Mouse (Mus musculus): Measurements from ENCODE around the gene Ccdc28b. TPM values are rescaled to one million over a fixed set of nuclear protein-coding genes. Genes with fewer than 3 reads are reported as not detected.

Gene Ccdc28b
- 10 to 100 TPM; 36.0 to 41.1 TPM for total RNA-seq (2023)

DNA sequence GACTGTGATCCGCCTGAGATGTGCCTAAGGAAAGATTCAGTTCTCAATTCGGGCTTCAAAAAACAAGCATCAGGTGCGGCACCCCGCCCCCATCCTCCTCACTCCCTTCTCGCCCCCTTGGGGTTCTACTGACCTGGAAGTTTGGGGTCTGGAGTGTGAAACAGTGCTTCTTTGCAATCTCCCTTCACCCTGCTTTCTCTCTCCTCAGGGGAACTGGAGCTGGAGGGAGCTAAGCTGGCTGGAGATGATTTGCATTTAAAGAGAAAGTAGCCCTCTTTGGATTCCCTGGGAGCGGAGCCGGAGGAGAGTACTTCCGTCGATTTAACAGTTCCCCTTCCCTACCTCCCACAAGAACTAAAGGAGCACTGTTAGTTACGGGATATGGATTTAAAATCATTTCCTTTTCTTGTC lies at the start of gene Ccdc28b:
TSS of gene Ccdc28b (minus strand) at position 267 of the 411 bp plus-strand sequence.

DNA sequence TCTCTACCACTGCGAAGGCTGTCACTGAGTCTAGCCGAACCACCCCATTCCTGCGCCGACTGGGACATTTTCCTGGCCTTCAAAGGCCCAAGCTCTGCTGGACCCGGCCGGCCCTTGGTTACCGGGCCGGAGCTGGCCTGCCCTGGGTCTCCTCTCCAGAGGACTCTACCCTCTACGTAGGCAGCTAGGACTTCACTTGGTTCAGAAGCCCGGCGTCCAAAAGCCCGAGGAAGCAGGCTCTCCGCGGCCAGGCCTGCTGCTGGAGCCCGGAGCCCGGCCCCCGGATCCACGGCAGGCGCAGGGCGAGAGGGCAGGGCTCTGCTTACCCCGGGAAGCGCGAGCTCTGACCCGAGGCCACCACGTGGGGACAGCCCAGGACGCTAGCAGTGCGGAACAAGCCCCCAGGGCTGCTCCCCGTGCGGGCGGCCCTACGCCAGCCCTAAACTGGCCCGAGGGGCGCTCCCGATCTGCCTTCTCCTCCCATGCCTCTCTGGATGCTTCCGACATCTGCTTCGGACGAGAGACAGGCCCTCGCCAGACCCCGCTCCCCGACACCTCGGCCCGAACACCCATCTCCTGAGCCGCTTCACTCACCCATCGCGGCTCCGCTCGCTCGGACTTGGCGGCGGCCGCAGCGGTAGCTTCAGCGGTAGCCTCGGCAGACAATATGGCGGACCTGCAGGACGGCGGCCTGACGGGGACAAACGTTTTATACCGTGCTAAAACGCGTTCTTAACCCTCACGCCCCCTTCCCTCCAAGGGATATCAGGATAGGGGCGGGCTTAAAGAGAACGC lies 48.5 kb upstream of the Ccdc28b start, which contains the start of gene Kpna6:
TSS of gene Kpna6 (minus strand) at position 685 of the 795 bp plus-strand sequence.

DNA sequence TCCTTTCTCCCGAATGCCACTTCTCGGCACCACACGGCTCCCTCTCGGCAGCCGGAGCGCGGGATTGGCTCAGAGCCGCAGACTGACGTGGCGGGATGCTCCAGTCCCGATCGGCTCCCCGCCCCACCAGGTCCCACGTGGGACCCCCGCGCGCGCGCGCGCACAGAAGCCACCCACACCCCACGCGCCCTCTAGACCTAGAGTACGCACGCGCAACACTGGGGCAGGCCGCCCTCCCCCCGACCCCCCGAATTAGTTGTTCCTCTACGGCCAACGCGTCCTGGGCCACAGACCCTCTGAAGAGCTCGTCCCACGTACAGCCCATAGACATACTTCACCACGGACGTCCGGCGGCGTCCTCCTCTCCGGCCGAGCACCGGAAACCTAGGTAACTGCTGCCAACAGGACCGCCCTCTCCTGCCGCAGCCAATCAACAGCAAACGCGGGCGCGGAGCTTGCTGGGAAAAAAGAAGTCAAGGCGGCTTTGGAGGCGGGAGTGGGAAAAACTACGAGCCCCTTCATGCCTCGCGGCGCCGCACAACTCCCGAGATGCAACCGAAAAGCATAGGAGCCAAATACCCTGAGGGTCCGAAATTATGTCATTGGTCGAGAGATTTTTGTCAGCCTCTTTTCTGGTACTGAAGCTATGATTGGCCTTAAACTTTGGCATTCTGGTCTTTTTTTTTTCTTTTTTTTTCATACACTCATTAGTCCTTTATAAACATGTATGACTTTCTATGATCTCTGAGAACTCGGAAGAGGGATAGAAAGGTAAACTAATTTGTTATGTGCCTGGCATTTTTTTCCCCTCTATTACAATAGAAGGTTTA lies 17.1 kb upstream of the Ccdc28b start, which contains the start of gene Txlna:
TSS of gene Txlna (minus strand) at position 428 of the 830 bp plus-strand sequence.

DNA sequence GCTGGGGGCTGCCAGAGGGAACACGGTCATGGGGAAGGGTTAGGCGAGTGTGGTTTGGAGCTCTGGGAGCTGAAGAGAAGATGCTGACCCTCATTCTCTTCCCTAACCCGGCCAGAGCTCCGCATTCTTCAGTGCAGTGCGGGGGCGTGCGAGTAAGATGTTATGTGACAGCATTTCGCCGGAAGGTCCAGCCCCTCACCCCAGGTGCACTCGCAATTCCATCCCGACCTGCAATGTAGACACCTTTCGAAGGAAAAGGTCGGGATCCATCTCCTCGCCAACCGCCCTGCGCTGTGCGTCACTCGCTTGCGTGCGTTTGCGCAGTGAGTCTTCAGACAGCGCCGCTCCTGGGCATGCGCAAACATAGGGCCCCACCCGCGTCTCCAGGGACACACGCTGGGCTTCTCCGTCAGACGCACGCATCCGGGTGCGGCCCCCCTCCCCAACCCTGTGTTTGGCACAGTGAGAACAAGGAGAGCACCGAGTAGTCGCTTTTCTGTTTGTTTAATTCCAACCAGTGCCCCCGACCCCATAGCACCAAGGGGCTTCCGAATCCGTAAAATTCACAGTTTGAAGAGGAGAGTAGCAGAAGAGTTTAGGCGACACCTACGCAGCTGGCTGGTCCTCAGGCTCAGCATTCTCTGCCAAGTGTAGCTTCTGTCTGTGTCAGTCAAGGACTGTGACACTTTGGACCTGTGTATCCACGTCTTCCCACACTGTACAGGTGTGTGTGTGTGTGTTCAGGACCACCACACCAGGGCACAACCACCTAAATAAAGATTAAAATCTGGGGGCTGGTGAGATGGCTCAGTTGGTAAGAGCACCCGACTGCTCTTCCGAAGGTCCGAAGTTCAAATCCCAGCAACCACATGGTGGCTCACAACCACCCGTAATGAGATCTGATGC lies 4.7 kb downstream of the Ccdc28b start, which contains the start of gene Iqcc:
TSS of gene Iqcc (minus strand) at position 314 of the 906 bp plus-strand sequence.

DNA sequence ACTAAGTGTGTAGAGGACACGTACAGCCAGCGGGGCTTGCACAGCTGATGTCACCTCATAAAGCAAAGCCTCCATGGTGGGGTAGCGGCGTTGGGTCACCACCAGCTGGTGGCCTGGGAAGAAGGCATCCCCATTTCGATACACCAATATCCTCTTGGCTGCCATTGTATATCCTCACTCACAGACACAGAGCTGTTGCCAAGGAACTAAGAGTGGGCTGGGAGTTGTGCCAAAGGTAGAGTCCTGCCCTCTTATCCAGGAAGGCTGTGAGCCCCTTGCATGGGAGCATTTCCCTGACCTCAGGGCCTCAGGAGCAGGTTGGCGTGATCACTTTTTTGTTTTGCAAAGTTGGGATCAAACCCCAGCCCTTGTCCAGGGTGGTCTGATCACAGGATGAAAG lies 9.7 kb downstream of the Ccdc28b start, which contains the start of gene Dcdc2b:
TSS of gene Dcdc2b (minus strand) at position 165 of the 400 bp plus-strand sequence.

DNA sequence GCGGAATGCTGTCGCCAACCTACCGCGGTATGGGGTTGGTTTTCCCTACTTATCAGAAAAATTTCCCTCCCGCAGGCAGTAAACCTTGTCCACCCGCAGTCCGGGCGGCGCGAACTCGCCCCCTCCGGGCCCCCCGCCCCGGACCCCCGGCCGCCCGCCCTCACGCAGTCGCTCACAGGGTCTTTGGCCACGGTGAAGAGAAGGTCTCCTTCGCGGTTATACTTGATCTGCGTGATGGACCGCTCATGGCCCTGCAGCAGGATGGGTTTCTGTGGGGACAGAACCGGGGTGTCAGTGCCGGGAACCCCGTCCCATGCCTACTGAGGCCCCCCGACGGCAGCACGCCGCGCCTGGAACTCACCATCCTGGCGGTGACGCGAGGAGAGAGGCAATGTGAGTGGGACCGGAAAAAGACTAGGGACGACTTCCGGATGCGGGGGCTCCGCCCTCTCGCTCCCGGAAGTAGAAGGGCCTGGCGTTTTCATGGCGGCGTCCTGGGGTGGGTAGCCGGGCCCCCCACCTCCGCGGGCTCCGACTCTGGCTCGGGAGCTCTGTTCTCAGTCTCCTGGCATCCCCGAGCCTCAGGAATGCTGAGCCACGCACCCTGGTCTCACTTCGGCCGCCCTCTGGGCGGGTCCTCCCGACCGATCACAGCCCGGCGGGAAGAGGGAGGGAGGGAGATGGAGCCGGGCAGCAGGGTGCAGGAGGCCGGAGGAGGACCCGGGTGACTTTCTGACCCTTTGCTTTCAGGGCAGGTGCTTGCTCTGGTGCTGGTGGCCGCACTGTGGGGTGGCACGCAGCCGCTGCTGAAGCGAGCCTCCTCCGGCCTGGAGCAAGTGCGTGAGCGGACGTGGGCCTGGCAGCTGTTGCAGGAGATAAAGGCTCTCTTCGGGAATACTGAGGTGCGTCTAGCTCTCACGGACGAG lies 23.3 kb downstream of the Ccdc28b start, which contains the start of the genes Eif3i and Tmem234:
TSS of gene Eif3i (minus strand) at position 416 of the 926 bp plus-strand sequence.
TSS of gene Tmem234 (plus strand) at position 436 of the 926 bp plus-strand sequence.

DNA sequence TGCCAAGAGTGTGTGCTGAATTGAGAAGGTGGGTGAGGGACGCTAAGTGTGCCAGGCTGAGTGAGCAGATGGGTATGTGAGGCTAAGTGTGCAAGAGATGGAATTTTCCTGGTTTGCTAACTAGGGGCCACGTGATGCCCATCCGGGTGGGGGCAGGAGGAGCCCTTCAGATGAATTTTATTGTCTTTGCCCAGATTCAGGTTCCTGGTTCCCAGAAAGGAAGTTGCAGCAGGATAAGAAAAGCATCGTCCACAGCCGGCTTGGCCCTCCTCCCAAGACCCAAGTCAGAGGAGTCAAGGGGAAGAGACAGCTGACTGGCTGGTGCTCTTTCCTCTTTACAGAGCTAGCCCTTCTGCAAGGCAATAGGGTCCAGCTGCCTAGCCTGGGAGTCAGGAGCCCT lies 45.3 kb downstream of the Ccdc28b start, which contains the start of gene Fam167b:
TSS of gene Fam167b (minus strand) at position 84 of the 400 bp plus-strand sequence.

DNA sequence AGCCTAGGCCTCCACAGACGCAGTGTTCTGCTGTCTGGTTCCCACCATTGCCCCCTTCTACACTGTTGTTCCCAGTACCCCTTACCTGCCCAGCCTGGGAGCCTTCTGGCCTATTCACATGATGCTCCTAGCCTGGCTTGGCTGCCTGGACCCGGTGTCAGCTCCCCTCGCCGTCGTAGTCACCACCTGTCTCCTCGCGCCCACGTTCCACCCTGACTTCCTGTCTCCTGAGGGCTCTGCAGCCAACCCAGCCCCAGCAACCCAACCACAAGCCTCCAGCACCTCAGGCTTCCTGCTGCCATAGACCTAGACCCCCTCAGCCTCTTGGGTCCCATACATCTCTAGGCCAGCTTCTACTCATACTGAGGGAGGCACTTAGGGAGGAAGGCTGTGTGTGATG lies 50.3 kb downstream of the Ccdc28b start, which contains the start of gene Lck:
TSS of gene Lck (minus strand) at position 212 of the 400 bp plus-strand sequence.

Other genes with a start within 250 kb of the Ccdc28b start
- gene Zbtb8a, start 245.8 kb downstream of the Ccdc28b start, total RNA-seq (2023): 1 to 10 TPM; 1.4 to 1.7 TPM
- not detected for gene Zbtb8b, start 183.1 kb downstream of the Ccdc28b start, total RNA-seq (2023)
- gene Bsdc1, start 162.4 kb downstream of the Ccdc28b start, total RNA-seq (2023): 10 to 100 TPM; 73.9 to 76.4 TPM
- not detected for gene Tssk3, start 132.9 kb downstream of the Ccdc28b start, total RNA-seq (2023)
- not detected for gene Fam229a, start 132.8 kb downstream of the Ccdc28b start, total RNA-seq (2023)
- gene Marcksl1, start 110.4 kb downstream of the Ccdc28b start, total RNA-seq (2023): 10 to 100 TPM; 73.7 to 85.8 TPM
- 10 to 100 TPM; 68.9 to 73.8 TPM for gene Hdac1, start 81.2 kb downstream of the Ccdc28b start, total RNA-seq (2023)
- gene Lck, start 50.3 kb downstream of the Ccdc28b start, total RNA-seq (2023): 1 to 10 TPM; 1.3 TPM
- gene Fam167b, start 45.4 kb downstream of the Ccdc28b start, total RNA-seq (2023): not detected
- gene Eif3i, start 23.3 kb downstream of the Ccdc28b start, total RNA-seq (2023): 10 to 100 TPM; 76.4 to 85.4 TPM
- gene Tmem234, start 23.3 kb downstream of the Ccdc28b start, total RNA-seq (2023): 10 to 100 TPM; 78.3 to 78.5 TPM
- gene Dcdc2b, start 9.7 kb downstream of the Ccdc28b start, total RNA-seq (2023): not detected
- gene Iqcc, start 4.8 kb downstream of the Ccdc28b start, total RNA-seq (2023): 10 to 100 TPM in 1 of 2 experiments, 1 to 10 TPM in 1; 7.5 to 13.6 TPM
- 10 to 100 TPM; 35.2 to 37.9 TPM for gene Txlna, start 17.1 kb upstream of the Ccdc28b start, total RNA-seq (2023)
- 10 to 100 TPM; 24.2 to 25.3 TPM for gene Kpna6, start 48.8 kb upstream of the Ccdc28b start, total RNA-seq (2023)
- 1 to 10 TPM; 8.2 to 8.7 TPM for gene Tmem39b, start 72.9 kb upstream of the Ccdc28b start, total RNA-seq (2023)
- 10 to 100 TPM; 73.2 to 73.4 TPM for gene Khdrbs1, start 118.4 kb upstream of the Ccdc28b start, total RNA-seq (2023)
- 100 to 1,000 TPM; 150 to 170 TPM for gene Ptp4a2, start 187.3 kb upstream of the Ccdc28b start, total RNA-seq (2023)